Mouse (Mus musculus): ENCODE measurements at regions not wholly inside any gene's neighbourhood (a gene's known extent, or its start where the extent isn't known, plus 50 kb on each side); places are given as distances from the start of the nearest gene placed in this dataset.

DNA sequence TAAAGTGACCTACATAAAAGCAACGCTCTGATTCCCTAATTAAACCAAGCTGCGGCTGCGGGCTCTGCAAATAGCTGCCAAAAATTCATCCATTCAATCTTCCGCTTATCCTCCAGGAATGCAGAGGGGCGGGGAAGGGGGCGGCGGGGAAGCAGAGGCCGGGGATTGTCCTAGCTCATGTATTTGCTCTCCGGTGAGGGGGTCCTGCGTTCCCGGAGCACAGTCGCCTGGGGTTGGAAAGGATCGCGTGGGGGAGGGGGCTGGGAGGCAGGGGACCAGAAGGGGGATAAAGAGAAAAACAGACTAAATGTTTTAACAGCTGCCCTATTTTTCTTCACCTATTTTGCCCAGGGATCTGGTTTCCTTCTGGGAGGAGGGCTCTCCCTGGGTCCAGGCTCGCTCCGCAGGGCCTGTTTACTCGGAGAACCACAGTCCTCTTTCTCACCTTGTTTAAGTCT lies 179.1 kb upstream of the Lrig3 start:
- intact Hi-C loops (cut with DNase I): loop anchor here (5.0 to 10.0 kb wide), 2 partner anchors 208 to 540 kb away; no protein-coding TSS in a partner anchor
- no peak for DNase-seq

DNA sequence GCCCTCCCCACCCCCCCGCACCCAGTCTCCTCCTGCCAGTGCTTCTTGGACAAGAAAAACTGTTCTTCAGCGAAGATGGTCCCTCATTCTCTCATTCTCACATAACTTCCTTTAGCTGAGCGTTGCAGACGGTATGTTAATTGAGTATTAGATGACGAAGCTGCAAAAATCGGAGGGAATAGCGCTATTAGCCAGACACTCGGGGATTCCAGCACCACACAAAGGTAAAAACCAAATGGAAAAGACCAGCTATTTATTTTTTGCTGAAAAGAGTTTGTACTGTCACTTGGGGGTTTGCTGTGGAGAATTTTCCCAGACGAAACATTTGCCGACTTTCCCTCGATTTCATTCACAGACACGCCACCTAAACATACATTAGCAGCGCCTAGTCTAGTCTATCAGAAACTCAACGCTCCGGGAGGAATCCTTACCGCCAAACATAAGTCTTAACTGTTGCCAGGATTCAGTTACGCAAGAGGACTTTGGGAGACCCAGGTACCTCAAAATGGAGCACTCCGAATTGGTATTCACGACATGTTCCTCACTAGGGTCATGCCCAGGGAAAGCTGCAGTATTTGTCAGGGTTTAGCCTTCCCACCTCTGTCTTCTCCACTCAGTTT lies 178.4 kb upstream of the Lrig3 start:
- DNase-seq: no peak
- intact Hi-C loops (cut with DNase I): loop anchor here (5.0 to 10.0 kb wide), 2 partner anchors 207 to 540 kb away; no protein-coding TSS in a partner anchor

DNA sequence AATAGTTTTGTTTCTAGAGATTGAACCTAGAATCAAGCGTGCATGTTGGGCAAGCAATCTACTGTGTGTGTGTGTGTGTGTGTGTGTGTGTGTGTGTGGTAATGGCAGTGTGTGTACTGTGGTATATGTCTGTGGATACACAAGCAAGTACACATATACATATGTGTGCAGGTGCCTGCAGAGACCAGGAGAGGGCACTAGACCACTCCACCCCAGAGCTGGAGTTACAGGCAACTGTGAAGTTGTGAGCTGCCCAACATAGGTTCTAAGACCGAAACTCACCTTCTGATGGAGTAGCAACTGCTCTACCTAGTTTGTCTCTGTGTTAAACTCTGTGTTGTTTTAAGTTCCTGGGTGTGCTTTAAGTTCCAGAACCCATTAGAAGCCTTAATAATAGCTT lies 177.7 kb upstream of the Lrig3 start:
- no peak for DNase-seq
- intact Hi-C loops (cut with DNase I): loop anchor here (5.0 to 10.0 kb wide), 2 partner anchors 207 to 539 kb away; no protein-coding TSS in a partner anchor

DNA sequence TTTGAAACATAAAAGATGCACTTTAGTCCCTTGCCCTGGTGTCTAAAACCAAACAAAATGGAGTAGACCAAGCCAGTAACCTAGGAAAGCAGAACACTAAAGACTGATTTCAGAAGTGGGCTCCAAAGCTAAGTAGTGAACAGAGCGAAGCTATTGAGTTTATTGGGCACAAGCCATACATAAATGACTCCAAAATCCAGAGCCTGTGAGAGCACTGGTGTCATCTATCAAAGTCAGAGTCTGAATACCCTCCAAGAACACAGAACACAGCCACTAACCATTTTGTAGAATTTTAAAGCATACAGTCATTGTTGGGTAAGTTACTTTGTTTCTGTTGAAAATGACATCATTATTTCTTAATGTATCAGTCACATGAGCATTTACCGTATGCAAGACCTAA lies 175.0 kb upstream of the Lrig3 start:
- DNase-seq: no peak
- intact Hi-C loops (cut with DNase I): no loop called here

DNA sequence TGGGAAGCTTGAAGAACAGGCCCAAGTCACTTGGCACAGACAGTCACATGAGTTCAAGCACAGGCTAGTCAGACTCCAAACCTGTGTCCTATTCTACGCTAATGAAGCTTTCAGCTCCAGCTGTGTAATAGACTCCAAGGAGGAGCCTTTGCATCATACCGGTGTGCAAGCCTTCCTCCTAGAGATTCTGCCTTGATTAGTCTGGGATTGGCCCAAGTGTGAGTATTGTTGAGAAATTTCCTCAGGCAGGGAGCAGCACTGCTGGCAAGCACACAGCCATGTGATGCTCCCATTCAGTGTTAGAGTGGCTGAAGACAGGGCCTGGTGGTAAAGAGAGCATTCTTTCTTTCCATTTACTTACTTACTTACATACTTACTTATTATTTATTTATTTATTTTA lies 171.5 kb upstream of the Lrig3 start:
- intact Hi-C loops (cut with DNase I): no loop called here

DNA sequence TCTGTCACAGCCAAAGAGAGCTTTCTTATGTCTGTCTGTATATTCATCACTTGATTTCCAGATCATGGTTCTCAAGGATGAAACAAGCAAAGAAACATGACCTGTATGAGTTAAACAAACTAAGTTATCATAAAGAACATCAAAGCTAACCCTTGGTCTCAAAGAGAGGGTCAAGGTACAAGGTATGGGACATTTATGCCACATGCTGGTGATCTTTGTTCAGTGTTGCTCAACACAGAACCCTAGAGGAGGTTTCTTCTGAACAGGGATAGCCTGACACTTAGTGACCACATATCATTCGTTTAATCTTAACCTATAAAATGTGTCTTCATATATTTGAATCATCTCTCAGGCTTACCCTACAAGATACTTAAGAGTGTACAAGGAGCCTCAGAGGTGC lies 170.6 kb upstream of the Lrig3 start:
- no peak for DNase-seq
- intact Hi-C loops (cut with DNase I): no loop called here

More for the DNA sequence above, 171.5 kb upstream of the Lrig3 start:
- no peak for DNase-seq

DNA sequence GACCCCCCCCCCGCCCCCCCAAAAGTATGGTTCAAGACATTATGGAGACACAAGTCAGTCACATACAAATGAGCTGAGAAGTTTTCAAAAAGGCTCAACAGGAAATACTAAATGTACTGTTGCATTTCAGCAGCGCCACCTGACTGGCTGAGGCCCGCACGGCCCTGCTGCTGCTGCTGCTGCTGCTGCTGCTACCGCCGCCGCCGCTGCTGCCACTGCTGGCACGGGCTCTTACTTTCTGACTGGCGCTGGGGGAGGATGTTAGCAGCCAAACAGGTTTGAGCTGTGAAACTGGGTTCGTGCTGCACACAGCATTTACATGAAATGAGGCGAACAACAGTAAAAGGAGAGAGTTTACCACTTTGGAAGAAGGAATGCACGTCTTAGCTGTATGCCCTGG lies 167.3 kb upstream of the Lrig3 start:
- intact Hi-C loops (cut with DNase I): no loop called here
- no peak for DNase-seq

DNA sequence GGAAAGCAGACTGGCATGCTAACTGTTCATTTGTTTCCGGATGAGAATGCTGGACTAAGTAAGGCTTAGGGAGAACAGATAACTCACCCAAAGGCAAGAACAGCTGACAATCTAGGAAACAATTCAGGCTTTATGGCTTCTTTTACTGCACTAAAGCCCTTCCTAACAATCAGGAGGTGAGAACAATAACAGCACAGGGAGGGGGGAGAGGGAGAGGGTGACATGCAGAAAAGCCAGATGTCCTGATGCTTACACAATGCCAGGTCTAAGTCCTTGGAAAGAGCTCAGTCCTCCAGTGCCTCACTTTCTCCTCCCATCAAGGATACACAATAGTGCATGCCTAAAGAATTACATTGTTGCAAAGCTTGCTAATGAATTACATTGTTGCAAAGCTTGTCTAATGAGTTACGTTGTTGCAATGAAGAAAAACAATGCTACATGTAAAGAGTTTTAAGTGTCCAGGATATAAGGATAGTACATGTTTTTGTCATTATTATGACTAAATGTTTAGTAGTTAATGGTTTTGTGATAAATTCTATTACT lies 165.3 kb upstream of the Lrig3 start:
- intact Hi-C loops (cut with DNase I): no loop called here
- no peak for DNase-seq

DNA sequence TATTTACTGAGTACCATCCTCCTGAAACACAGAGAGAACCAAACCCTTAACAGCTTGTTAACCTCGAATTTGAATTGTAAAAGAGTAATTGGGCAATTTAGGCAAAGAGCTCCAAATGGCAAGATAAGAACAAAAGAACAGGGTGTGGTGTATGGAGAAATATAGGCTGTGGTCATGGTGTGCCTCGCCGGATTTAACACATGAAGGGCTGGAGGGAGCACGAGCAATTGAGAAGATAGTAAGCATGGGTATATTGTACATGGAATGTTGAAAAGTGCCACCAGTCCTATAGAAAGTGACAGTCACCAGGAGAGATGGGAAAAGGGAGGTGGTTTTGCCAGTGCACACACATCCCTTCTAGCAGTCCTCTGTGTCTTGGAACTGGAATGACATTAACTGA lies 164.5 kb upstream of the Lrig3 start:
- DNase-seq: no peak
- intact Hi-C loops (cut with DNase I): no loop called here

DNA sequence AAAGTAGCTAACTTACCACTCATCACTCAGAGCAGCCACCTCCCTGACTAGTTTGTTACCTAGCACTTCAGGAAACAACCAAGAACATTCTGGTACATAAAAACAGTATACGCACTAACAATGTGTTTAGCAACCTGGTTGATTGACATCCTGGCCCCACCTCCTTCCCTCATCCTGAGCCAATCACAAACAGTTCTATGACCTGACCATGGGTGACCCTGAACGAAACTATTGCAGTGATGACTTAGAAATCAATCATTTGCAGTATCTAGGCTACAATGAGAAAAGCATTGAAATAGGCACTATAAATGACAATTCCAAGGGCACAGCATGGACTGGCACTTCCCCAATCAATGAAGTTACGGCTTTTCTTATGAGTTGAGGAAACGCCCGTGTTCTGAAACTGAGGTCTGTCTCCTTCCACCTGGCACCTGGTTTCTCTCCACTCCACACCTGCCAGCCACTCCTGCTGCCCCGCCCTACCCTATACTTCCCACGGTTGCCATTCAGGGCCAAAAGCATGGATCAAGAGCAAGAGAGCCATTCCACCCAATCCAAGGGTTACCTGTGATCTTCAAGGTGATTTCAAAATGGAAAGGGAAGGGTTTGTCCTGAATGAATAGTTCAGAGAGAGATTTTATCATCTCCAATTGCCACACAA lies 162.9 kb upstream of the Lrig3 start:
- intact Hi-C loops (cut with DNase I): no loop called here
- no peak for DNase-seq

DNA sequence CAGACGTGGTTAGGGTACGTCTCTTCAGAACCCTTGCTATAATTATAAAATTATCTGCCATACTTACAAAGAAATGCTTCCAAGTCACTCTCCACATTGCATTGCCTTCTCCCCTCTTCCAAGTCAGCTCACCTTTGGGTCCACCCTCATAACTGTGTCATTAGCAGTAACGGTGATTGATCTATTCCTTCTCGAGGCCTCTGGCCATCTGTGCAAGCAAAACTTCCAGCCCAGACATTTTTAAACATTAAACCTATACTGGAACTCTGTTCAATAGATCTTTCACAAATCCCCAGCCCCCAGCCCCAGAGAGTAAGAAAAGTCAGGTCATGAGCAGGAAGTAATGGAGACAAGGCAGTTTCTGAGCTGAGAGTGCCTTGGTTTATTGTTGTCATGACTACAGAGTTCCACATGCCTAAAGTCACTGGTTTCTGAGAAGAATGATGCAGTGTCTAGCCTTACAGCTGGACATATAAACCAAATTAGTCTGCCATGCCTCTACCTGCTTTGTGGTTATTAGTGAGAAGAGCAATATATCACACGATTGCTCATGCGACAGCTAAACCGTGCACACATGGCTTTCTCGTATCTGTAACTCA lies 156.1 kb upstream of the Lrig3 start:
- intact Hi-C loops (cut with DNase I): no loop called here
- no peak for DNase-seq

DNA sequence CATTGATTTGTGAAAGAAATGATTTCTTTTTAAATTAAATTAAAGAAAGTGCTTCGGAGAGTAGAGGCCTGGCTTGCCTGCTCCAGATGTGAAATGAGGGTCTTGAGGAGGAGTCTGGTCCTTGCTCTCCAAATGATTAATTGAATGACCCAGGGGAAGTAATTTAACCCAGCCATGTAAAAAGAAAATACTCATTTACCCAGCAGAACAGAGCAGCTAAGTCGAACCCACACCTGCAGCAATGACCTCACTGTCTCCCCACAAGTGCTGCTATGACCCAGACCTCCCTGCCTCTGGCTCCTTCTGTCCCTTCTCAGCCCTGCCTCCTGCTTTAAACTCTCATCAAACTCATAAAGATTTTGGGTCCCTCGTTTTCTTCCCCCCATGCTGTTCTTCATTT lies 155.4 kb upstream of the Lrig3 start:
- DNase-seq: no peak

DNA sequence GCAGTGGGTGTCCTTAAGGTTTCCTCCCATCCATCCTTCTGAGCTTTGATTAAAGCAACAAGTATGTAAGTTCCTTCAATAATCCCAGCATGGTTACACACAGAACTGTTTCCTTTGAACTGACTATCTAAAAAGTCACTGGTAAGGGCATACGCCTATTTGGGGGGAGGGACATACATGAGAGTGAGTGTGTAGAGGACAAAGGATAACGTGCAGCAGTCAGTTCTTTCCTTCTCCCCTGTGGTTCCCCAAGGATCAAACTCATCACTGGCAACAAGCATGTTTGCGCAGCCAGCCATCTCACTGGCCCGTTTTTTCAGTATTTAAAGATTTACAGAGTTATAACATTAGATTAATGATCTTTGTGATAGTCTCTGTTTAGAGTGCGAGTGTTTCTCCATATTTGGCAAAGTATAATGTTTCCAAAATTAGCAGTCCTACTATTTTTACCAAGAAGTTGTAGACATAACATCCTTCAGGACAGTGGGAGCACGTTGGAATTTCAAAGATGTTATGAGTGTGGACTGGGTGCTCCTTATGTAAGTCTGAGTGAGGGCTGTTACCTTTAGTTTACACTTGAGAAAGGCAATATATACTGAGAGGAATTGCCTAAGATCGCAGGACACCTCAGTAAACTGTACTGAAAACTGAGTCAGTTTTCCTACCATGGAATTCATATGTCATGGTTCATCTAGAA lies 151.6 kb upstream of the Lrig3 start:
- DNase-seq: no peak
- intact Hi-C loops (cut with DNase I): no loop called here

More for the DNA sequence above, 155.4 kb upstream of the Lrig3 start:
- intact Hi-C loops (cut with DNase I): no loop called here

DNA sequence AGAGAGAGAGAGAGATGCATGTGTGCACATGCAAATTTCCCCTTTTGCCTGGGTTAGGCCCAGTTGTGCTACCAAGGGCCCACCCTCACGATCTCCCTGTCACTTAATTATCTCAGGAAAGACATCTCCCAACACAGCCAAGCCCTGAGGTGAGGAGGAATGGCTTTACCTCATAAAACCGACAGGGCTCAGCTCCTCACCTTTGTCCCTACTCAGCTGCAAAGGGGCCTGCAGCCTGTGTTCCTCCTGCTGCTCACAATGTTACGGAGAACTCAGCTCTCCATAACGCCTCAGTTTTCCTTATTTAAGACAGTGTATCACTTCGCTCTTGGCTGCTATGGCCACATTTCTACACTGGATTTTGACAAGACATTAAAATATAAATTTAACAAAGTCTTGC lies 133.8 kb upstream of the Lrig3 start:
- intact Hi-C loops (cut with DNase I): no loop called here
- no peak for DNase-seq

DNA sequence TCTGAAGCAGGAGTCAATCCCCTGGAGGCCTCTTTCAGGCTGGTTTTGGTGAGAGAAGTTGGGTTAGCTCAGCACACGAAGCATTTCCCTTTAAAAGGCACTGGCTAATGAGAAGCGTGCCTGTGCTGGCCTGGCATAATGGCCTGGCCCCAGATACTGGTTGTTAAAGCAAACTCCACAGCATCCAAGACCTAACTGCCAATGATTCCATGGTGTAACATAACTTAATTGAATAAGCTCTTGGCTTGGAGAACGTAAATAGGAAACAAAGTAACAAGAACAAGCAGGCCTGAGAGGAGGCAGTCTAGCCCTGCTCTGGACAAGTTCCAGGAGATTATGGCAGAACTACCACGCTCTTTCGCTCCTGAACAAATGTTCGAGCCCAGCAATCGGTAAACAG lies 133.2 kb upstream of the Lrig3 start:
- intact Hi-C loops (cut with DNase I): no loop called here
- no peak for DNase-seq

DNA sequence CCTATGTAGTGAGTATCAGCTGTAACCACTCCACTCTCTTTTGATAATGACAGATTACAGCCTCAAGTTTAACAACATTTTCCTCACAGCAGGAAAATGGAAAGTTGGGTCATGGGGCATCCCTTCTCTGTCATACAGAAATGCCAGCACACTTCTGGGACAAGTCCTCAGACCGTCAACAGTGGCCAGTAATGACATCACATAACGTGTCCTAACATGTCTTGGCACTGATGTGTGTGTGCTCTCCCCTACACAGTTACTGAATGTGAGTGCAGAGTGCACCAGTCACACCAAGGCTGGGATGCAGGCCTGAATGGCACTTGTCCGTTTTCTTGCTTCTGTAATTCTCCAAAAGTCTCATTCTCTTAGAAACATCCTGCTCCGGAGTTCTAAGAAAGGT lies 132.0 kb upstream of the Lrig3 start:
- DNase-seq: no peak
- intact Hi-C loops (cut with DNase I): no loop called here

DNA sequence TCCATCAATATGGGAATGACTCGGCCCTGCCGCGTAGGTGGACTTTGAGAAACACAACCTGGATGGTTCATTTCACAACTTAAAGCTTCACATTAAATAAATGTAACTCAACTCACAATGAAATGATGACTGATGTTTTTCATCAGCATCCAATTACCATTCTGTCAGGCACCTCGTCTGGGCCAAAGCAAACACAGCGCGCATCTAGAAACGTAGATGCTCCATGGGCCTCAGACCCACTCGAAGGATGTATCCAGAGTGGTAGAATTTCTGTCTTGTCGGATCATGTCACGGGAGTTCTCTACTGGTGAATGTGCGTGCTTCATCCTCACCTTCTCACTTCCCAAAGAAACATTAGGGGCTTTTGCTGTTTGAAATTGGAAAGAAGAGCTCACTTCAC lies 127.0 kb upstream of the Lrig3 start:
- DNase-seq: no peak
- intact Hi-C loops (cut with DNase I): no loop called here

DNA sequence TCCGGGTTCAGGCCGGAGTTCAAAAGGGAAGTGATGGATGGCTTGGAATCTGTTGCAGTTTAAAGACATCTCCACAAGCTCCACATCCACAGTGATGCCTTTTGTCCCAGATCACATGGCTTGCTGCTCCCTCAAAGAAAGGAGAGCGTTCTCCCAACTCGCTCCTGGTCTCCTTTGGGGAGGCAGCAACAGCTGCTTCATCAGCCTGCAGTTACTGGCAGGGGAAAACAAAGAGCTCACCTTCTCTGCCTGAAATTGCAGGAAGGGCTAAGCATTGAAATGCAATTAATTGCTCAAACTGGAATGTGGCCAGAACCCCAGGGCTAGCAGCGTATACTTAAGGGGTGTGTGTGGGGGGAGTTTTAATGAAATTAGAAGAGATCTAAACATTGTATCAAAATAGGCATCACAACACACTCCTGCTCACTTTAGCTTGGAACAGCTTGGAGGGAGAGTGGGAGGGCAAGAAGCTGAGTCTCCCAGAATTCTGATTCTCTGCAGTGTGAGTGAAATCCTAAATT lies 126.3 kb upstream of the Lrig3 start:
- intact Hi-C loops (cut with DNase I): no loop called here
- no peak for DNase-seq

DNA sequence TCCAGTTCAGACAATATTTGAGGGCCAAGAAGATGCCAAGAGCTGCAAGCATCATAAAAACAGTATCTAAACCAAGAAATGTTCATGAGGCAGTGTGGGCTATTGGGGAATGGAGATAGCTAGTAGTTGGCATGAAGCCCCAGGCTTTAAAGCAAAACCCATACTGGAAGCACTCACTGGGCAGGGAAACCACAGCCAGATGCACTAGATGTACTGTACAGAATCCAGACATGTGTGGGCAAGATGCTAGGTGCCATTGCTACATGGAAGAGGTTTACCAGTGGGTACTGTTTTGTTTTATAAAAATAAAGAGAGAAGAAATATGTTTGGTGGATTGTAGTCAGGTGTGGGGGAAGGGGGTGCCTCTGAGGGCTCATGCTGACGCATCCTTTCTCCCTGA lies 125.6 kb upstream of the Lrig3 start:
- intact Hi-C loops (cut with DNase I): no loop called here
- DNase-seq: no peak

DNA sequence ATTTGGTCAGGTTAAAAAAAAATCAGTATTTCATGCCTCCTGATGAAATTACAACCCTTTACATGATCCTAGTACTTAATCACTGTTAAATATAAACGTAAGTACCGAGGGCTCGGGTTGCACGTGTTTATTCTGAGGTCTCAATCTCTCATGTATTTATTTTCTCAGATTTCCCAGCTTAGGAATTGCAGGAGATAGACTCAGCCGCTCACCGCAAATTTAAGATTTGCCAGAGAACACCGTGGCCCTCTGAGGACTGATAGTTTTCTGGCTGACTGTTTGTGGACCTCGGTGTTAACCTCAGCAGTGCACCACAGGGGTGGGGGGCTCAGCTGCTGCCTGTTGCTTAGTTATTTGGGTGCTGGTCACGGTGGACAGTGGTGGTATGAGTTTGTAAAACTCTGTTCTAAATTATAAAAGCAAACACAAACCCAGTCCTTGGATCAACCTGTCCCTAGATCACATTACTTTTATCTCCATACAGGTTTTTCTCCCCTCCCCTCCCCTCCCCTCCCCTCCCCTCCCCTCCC lies 121.6 kb upstream of the Lrig3 start:
- no peak for DNase-seq
- intact Hi-C loops (cut with DNase I): no loop called here
